Mouse (Mus musculus) right cerebral cortex, postnatal 25 days (tissue): ENCODE data around the gene Vmn2r49.
"Not testable (repeated sequence)": the region's sequence is repeated elsewhere in the genome, so short reads cannot be mapped to it uniquely, and the experiment has no call there.

Experiments used
- DNase-seq: peaks from one replicate; pipeline ENCODE4 v3.0.0; 2022

Vmn2r49 gene

GRCm38 (mm10) chr7:9992157-9992556 is at the start of gene Vmn2r49:
TSS of gene Vmn2r49 (minus strand) at chr7:9992257.
- not testable (repeated sequence) for DNase-seq

GRCm38 (mm10) chr7:9953485-9953884 is 38.6 kb downstream of the Vmn2r49 start, which contains the start of gene Vmn2r48:
TSS of gene Vmn2r48 (minus strand) at chr7:9953585.
- not testable (repeated sequence) for DNase-seq
